Mouse (Mus musculus): ENCODE measurements at regions not wholly inside any gene's neighbourhood (a gene's known extent, or its start where the extent isn't known, plus 50 kb on each side); places are given as distances from the start of the nearest gene placed in this dataset.

- no peak overlapping the region for H3K27ac ChIP-seq (ENCODE audit: insufficient read depth, low read depth, low read length, poor library complexity, severe bottlenecking)
- H3K9me3 ChIP-seq (ENCODE audit: control insufficient read depth, insufficient read depth, low read depth, low read length) = no peaks in the 10 kb centered on the region
- no peak overlapping the region for H3K9ac ChIP-seq (ENCODE audit: insufficient read depth, low read depth, low read length, poor library complexity, severe bottlenecking)
- in situ Hi-C loops (cut with MboI; ENCODE audit: low sequenced_read_pairs in 2 of 2, unreplicated experiment in 2 of 2) = no loop called here
- TF ChIP-seq HCFC1 (IDR thresholded peaks at IDR 0.05; ENCODE audit: borderline replicate concordance, insufficient read depth, low read length) (no peak), ZNF384 (IDR thresholded peaks at IDR 0.05; ENCODE audit: low read depth, low read length) (no peak), MAFK (IDR thresholded peaks at IDR 0.05; ENCODE audit: insufficient read depth, low read depth, low read length) (no peak), ZC3H11A (IDR thresholded peaks at IDR 0.05; ENCODE audit: borderline replicate concordance, low read depth, low read length) (no peak), CHD2 (IDR thresholded peaks at IDR 0.05; ENCODE audit: low read depth, low read length) (no peak)
- no peak overlapping the region for H3K4me3 ChIP-seq (ENCODE audit: insufficient read depth in 1 of 2, low read depth in 1 of 2, low read length in 2 of 2, poor library complexity in 1 of 2, severe bottlenecking in 1 of 2)
- no peak for DNase-seq (ENCODE audit: low read depth, low spot score)
- no peaks in the 10 kb centered on the region for H3K4me1 ChIP-seq (ENCODE audit: control insufficient read depth in 2 of 2, insufficient read depth in 2 of 2, low read length in 2 of 2, poor library complexity in 1 of 2)
- H3K36me3 ChIP-seq (ENCODE audit: control insufficient read depth, insufficient read depth, low read length, poor library complexity, severe bottlenecking) = no peaks in the 10 kb centered on the region
Measured at GRCm38 (mm10) chr17:51272025-51272424, 92.9 kb upstream of the Tbc1d5 start.

DNA sequence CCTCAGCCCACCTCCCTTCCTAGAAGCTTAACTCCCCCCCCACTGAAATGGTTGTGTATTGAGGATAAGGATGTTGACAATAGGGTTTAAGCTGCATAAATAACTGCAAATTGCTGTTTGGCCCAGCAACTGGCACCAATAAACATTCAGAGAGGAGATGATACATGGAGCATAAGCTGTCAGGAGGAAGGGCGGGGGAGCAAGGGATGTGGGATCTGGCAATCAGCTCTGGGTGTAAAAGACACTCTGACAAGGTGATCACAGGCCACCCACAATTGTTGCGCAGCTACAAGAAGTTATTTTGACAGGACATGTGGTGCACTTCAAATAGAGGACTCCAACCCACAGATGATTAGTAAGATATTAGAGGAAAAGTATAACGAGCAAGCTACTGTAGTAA is 83.8 kb upstream of the Tbc1d5 start:
- no peaks in the 10 kb centered on the region for H3K36me3 ChIP-seq (ENCODE audit: control insufficient read depth, insufficient read depth, low read length, poor library complexity, severe bottlenecking)
- in situ Hi-C loops (cut with MboI; ENCODE audit: low sequenced_read_pairs in 2 of 2, unreplicated experiment in 2 of 2) = no loop called here
- TF ChIP-seq HCFC1 (IDR thresholded peaks at IDR 0.05; ENCODE audit: borderline replicate concordance, insufficient read depth, low read length) = no peak
- TF ChIP-seq ZC3H11A (IDR thresholded peaks at IDR 0.05; ENCODE audit: borderline replicate concordance, low read depth, low read length) = no peak
- TF ChIP-seq CHD2 (IDR thresholded peaks at IDR 0.05; ENCODE audit: low read depth, low read length) = no peak
- no peak for TF ChIP-seq MAFK (IDR thresholded peaks at IDR 0.05; ENCODE audit: insufficient read depth, low read depth, low read length)
- TF ChIP-seq ZNF384 (IDR thresholded peaks at IDR 0.05; ENCODE audit: low read depth, low read length) = no peak

GRCm38 (mm10) chr17:51262404-51262803 is 83.3 kb upstream of the Tbc1d5 start:
- in situ Hi-C loops (cut with MboI; ENCODE audit: low sequenced_read_pairs in 2 of 2, unreplicated experiment in 2 of 2) = no loop called here
- Histone ChIP-seq H3K4me1 (ENCODE audit: control insufficient read depth in 2 of 2, insufficient read depth in 2 of 2, low read length in 2 of 2, poor library complexity in 1 of 2) (no peaks in the 10 kb centered on the region), H3K36me3 (ENCODE audit: control insufficient read depth, insufficient read depth, low read length, poor library complexity, severe bottlenecking) (no peaks in the 10 kb centered on the region), H3K9ac (ENCODE audit: insufficient read depth, low read depth, low read length, poor library complexity, severe bottlenecking) (no peak overlapping the region), H3K4me3 (ENCODE audit: insufficient read depth in 1 of 2, low read depth in 1 of 2, low read length in 2 of 2, poor library complexity in 1 of 2, severe bottlenecking in 1 of 2) (no peak overlapping the region), H3K9me3 (ENCODE audit: control insufficient read depth, insufficient read depth, low read depth, low read length) (no peaks in the 10 kb centered on the region), H3K27ac (ENCODE audit: insufficient read depth, low read depth, low read length, poor library complexity, severe bottlenecking) (no peak overlapping the region)
- no peak for TF ChIP-seq CHD2 (IDR thresholded peaks at IDR 0.05; ENCODE audit: low read depth, low read length)
- TF ChIP-seq HCFC1 (IDR thresholded peaks at IDR 0.05; ENCODE audit: borderline replicate concordance, insufficient read depth, low read length) = no peak
- TF ChIP-seq ZC3H11A (IDR thresholded peaks at IDR 0.05; ENCODE audit: borderline replicate concordance, low read depth, low read length) = no peak
- TF ChIP-seq ZNF384 (IDR thresholded peaks at IDR 0.05; ENCODE audit: low read depth, low read length) = no peak
- TF ChIP-seq MAFK (IDR thresholded peaks at IDR 0.05; ENCODE audit: insufficient read depth, low read depth, low read length) = no peak
- no peak for DNase-seq (ENCODE audit: low read depth, low spot score)

More for the DNA sequence above, 83.8 kb upstream of the Tbc1d5 start:
- Histone ChIP-seq H3K27ac (ENCODE audit: insufficient read depth, low read depth, low read length, poor library complexity, severe bottlenecking) (no peak overlapping the region), H3K9ac (ENCODE audit: insufficient read depth, low read depth, low read length, poor library complexity, severe bottlenecking) (no peak overlapping the region), H3K9me3 (ENCODE audit: control insufficient read depth, insufficient read depth, low read depth, low read length) (no peaks in the 10 kb centered on the region), H3K4me3 (ENCODE audit: insufficient read depth in 1 of 2, low read depth in 1 of 2, low read length in 2 of 2, poor library complexity in 1 of 2, severe bottlenecking in 1 of 2) (no peak overlapping the region), H3K4me1 (ENCODE audit: control insufficient read depth in 2 of 2, insufficient read depth in 2 of 2, low read length in 2 of 2, poor library complexity in 1 of 2) (no peaks in the 10 kb centered on the region)
- no peak for DNase-seq (ENCODE audit: low read depth, low spot score)

GRCm38 (mm10) chr17:51258316-51258715 is 79.2 kb upstream of the Tbc1d5 start:
- H3K36me3 ChIP-seq (ENCODE audit: control insufficient read depth, insufficient read depth, low read length, poor library complexity, severe bottlenecking) = no peaks in the 10 kb centered on the region
- no peaks in the 10 kb centered on the region for H3K4me1 ChIP-seq (ENCODE audit: control insufficient read depth in 2 of 2, insufficient read depth in 2 of 2, low read length in 2 of 2, poor library complexity in 1 of 2)
- no peak overlapping the region for H3K9ac ChIP-seq (ENCODE audit: insufficient read depth, low read depth, low read length, poor library complexity, severe bottlenecking)
- DNase-seq (ENCODE audit: low read depth, low spot score) = no peak
- no peaks in the 10 kb centered on the region for H3K9me3 ChIP-seq (ENCODE audit: control insufficient read depth, insufficient read depth, low read depth, low read length)
- no peak overlapping the region for H3K27ac ChIP-seq (ENCODE audit: insufficient read depth, low read depth, low read length, poor library complexity, severe bottlenecking)
- no peak for TF ChIP-seq HCFC1 (IDR thresholded peaks at IDR 0.05; ENCODE audit: borderline replicate concordance, insufficient read depth, low read length)
- TF ChIP-seq MAFK (IDR thresholded peaks at IDR 0.05; ENCODE audit: insufficient read depth, low read depth, low read length) = no peak
- no peak for TF ChIP-seq ZC3H11A (IDR thresholded peaks at IDR 0.05; ENCODE audit: borderline replicate concordance, low read depth, low read length)
- no peak for TF ChIP-seq ZNF384 (IDR thresholded peaks at IDR 0.05; ENCODE audit: low read depth, low read length)
- no peak for TF ChIP-seq CHD2 (IDR thresholded peaks at IDR 0.05; ENCODE audit: low read depth, low read length)
- H3K4me3 ChIP-seq (ENCODE audit: insufficient read depth in 1 of 2, low read depth in 1 of 2, low read length in 2 of 2, poor library complexity in 1 of 2, severe bottlenecking in 1 of 2) = no peak overlapping the region
- in situ Hi-C loops (cut with MboI; ENCODE audit: low sequenced_read_pairs in 2 of 2, unreplicated experiment in 2 of 2) = no loop called here

- H3K4me1 ChIP-seq (ENCODE audit: control insufficient read depth in 2 of 2, insufficient read depth in 2 of 2, low read length in 2 of 2, poor library complexity in 1 of 2) = no peaks in the 10 kb centered on the region
- H3K9ac ChIP-seq (ENCODE audit: insufficient read depth, low read depth, low read length, poor library complexity, severe bottlenecking) = no peak overlapping the region
- no peak overlapping the region for H3K27ac ChIP-seq (ENCODE audit: insufficient read depth, low read depth, low read length, poor library complexity, severe bottlenecking)
- no peak for DNase-seq (ENCODE audit: low read depth, low spot score)
- no peak overlapping the region for H3K4me3 ChIP-seq (ENCODE audit: insufficient read depth in 1 of 2, low read depth in 1 of 2, low read length in 2 of 2, poor library complexity in 1 of 2, severe bottlenecking in 1 of 2)
- in situ Hi-C loops (cut with MboI; ENCODE audit: low sequenced_read_pairs in 2 of 2, unreplicated experiment in 2 of 2) = no loop called here
- no peaks in the 10 kb centered on the region for H3K9me3 ChIP-seq (ENCODE audit: control insufficient read depth, insufficient read depth, low read depth, low read length)
- no peaks in the 10 kb centered on the region for H3K36me3 ChIP-seq (ENCODE audit: control insufficient read depth, insufficient read depth, low read length, poor library complexity, severe bottlenecking)
- TF ChIP-seq HCFC1 (IDR thresholded peaks at IDR 0.05; ENCODE audit: borderline replicate concordance, insufficient read depth, low read length) = no peak
- no peak for TF ChIP-seq ZC3H11A (IDR thresholded peaks at IDR 0.05; ENCODE audit: borderline replicate concordance, low read depth, low read length)
- TF ChIP-seq MAFK (IDR thresholded peaks at IDR 0.05; ENCODE audit: insufficient read depth, low read depth, low read length) = no peak
- TF ChIP-seq ZNF384 (IDR thresholded peaks at IDR 0.05; ENCODE audit: low read depth, low read length) = no peak
- TF ChIP-seq CHD2 (IDR thresholded peaks at IDR 0.05; ENCODE audit: low read depth, low read length) = no peak
Measured at GRCm38 (mm10) chr17:51248543-51248942, 69.4 kb upstream of the Tbc1d5 start.

Data from ES-E14 (cell line).